Mouse (Mus musculus) bone marrow, adult 2 months (tissue): ENCODE results near the gene Trex1.

Source experiments
- CTCF ChIP-seq: fragments of 200-500 bp; IDR thresholded peaks from 2 replicates; pipeline ENCODE4 v1.5.1; 2011; ENCODE audit warnings: low read length, control low read depth; ENCODE audit not compliant: control insufficient read depth, insufficient read depth
- POLR2A ChIP-seq: fragments of 200-500 bp; IDR thresholded peaks from 2 replicates; pipeline ENCODE4 v1.6.1; 2011; ENCODE audit warnings: low read depth, mild to moderate bottlenecking, control low read depth, low read length, borderline replicate concordance; ENCODE audit not compliant: control insufficient read depth

DNA sequence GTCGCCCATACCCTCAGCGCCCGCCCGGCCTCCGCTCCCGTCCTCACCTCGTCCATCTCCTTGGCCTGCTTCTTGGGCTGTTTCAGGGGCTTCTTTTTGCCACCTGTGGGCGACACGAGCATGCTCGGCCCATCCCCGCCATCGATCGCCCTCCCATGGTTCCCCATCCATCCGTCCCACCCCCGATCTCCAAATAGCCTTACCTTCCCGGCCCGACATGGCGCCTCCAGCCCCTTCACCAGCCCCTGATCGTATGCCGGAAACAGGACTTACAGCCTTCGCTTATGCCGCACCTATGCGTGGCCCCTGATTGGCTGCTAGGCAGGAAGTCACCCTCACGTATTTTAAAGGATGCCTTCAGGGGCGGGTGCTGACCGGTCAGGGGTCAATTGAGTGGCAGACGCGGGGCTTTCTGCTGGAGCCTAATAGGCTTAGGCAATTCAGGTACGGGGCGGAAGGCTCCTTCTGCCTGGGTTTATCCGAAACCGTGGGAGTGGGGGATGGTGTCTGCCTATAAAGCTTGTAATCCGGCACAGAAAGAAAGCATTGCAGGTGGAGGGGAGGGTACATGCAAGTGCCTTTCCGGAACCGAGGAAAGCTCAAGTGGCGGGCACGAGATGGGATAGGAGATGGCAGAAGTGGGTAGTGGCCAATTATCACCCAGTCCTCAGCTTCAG lies 22.7 kb upstream of the Trex1 start, which contains the start of the genes Ccdc51 and Tma7:
- peak; percentile 86; the same call in 1 of the 2 replicates for TF ChIP-seq POLR2A
- TF ChIP-seq CTCF, result no peak
